Mouse (Mus musculus) heart, embryonic 11.5 days (tissue): ENCODE data around the gene Gm17617. TPM values are rescaled to one million over a fixed set of nuclear protein-coding genes. Genes with fewer than 3 reads are reported as not detected.

Experiments used
- ATAC-seq: fragments of 200-750 bp; cut with Nextera tagmentation; replicated peaks from 2 replicates; pipeline ENCODE4 v1.8.0; 2017; ENCODE audit warnings: moderate library complexity; ENCODE audit not compliant: insufficient number of reproducible peaks, low FRiP score, low TSS enrichment
- H3K27ac ChIP-seq: fragments of 300-500 bp; sonication (generic); 2 replicates; pipeline ENCODE4 v1.5.1; 2014; ENCODE audit warnings: mild to moderate bottlenecking, low read depth, low read length
- H3K27me3 ChIP-seq: fragments of 300-500 bp; sonication (generic); 2 replicates; pipeline ENCODE4 v1.6.1; 2014; ENCODE audit warnings: mild to moderate bottlenecking, low read length, mixed read lengths; ENCODE audit not compliant: control insufficient read depth, insufficient read depth
- H3K36me3 ChIP-seq: fragments of 300-500 bp; sonication (generic); 2 replicates; pipeline ENCODE4 v1.6.1; 2014; ENCODE audit warnings: mild to moderate bottlenecking, low read length, moderate library complexity, mixed read lengths; ENCODE audit not compliant: control insufficient read depth, insufficient read depth
- H3K4me1 ChIP-seq: fragments of 300-500 bp; sonication (generic); 2 replicates; pipeline ENCODE4 v1.6.1; 2014; ENCODE audit warnings: low read length; ENCODE audit not compliant: control insufficient read depth, insufficient read depth
- H3K4me2 ChIP-seq: fragments of 300-500 bp; sonication (generic); 2 replicates; pipeline ENCODE4 v1.6.1; 2014; ENCODE audit warnings: mild to moderate bottlenecking, moderate library complexity
- H3K4me3 ChIP-seq: fragments of 300-500 bp; sonication (generic); 2 replicates; pipeline ENCODE4 v1.5.1; 2014; ENCODE audit warnings: low read depth, low read length
- H3K9ac ChIP-seq: fragments of 300-500 bp; sonication (generic); 2 replicates; pipeline ENCODE4 v1.6.1; 2014; ENCODE audit warnings: mild to moderate bottlenecking, low read depth, low read length, moderate library complexity
- H3K9me3 ChIP-seq: fragments of 300-500 bp; sonication (generic); replicated peaks from 2 replicates; pipeline ENCODE4 v1.6.1; 2016; ENCODE audit warnings: low read length; ENCODE audit not compliant: control insufficient read depth
- WGBS: fragments of 180-500 bp; shearing (Covaris S2); extraction: QIAGEN DNeasy Blood & Tissue Kit; methylation state at CpG from one replicate; pipeline ENCODE4 v1.1.7; 2014; ENCODE audit not compliant: insufficient replicate concordance; 5-methylcytosine and 5-hydroxymethylcytosine counted together
- polyA plus RNA-seq: library from polyadenylated mRNA; unstranded; fragments of >200 nt; fragmentation: Nextera tagmentation; extraction: Ambion mirVana; gene quantifications from 2 replicates; pipeline ENCODE4 v1.2.1, GENCODE M21; 2014

Gm17617 gene
- polyA plus RNA-seq, 1 experiment from 2014 or later = not detected

GRCm38 (mm10) chr13:55107116-55107515 is 26.2 kb downstream of the Gm17617 start:
- H3K36me3 ChIP-seq = peaks cover 3% of the 10 kb centered on the region; the same call in 1 of the 2 replicates
- no peaks in the 10 kb centered on the region for H3K9me3 ChIP-seq
- peak overlapping the region; percentile 82 for H3K27ac ChIP-seq
- no peaks in the 10 kb centered on the region for H3K27me3 ChIP-seq
- H3K4me1 ChIP-seq = peaks cover 12% of the 10 kb centered on the region
- ATAC-seq = no peak
- no peak overlapping the region for H3K4me3 ChIP-seq
- WGBS = 79% methylated on average over 4 of the region's 4 CpGs
- H3K4me2 ChIP-seq = 0 out of 2 replicates have a peak overlapping the region, but pooled peaks have one; percentile 17
- H3K9ac ChIP-seq = no peak overlapping the region

- Histone ChIP-seq H3K4me1 (peaks cover 12% of the 10 kb centered on the region), H3K36me3 (peaks cover 3% of the 10 kb centered on the region; the same call in 1 of the 2 replicates), H3K9me3 (no peaks in the 10 kb centered on the region), H3K27ac (peak overlapping the region; percentile 85), H3K4me2 (peak overlapping the region; percentile 91), H3K27me3 (no peaks in the 10 kb centered on the region), H3K4me3 (peak overlapping the region; percentile 77), H3K9ac (peak overlapping the region; percentile 79)
- 15% methylated on average over 8 of the region's 8 CpGs for WGBS
- ATAC-seq = no peak
Observed at GRCm38 (mm10) chr13:55105953-55106691, 27.2 kb downstream of the Gm17617 start.

GRCm38 (mm10) chr13:55105045-55105952 is 28.0 kb downstream of the Gm17617 start, which contains the start of gene Zfp346:
TSS of gene Zfp346 (plus strand) at chr13:55105311.
- Histone ChIP-seq H3K9me3 (no peaks in the 10 kb centered on the region), H3K27ac (peak within 1 kb of the TSS; percentile 85), H3K4me3 (peak within 1 kb of the TSS; percentile 77), H3K4me2 (peak within 1 kb of the TSS; percentile 91), H3K4me1 (peaks cover 12% of the 10 kb centered on the region), H3K27me3 (no peaks in the 10 kb centered on the region), H3K9ac (peak within 1 kb of the TSS; percentile 79), H3K36me3 (peaks cover 3% of the 10 kb centered on the region; the same call in 1 of the 2 replicates)
- peak; percentile 92 for ATAC-seq
- under 1% methylated on average over 66 of the region's 66 CpGs for WGBS

- Histone ChIP-seq H3K4me1 (peaks cover 18% of the 10 kb centered on the region), H3K4me2 (no peak overlapping the region), H3K9me3 (no peaks in the 10 kb centered on the region), H3K27me3 (no peaks in the 10 kb centered on the region), H3K9ac (no peak overlapping the region), H3K4me3 (no peak overlapping the region), H3K36me3 (no peaks in the 10 kb centered on the region), H3K27ac (no peak overlapping the region)
- no peak for ATAC-seq
- WGBS = 62% methylated on average over 2 of the region's 2 CpGs
Observed at GRCm38 (mm10) chr13:55103351-55103750, 30.0 kb downstream of the Gm17617 start.

GRCm38 (mm10) chr13:55102366-55102765 is 31.0 kb downstream of the Gm17617 start:
- H3K9ac ChIP-seq = no peak overlapping the region
- no peaks in the 10 kb centered on the region for H3K36me3 ChIP-seq
- 92% methylated on average over 3 of the region's 3 CpGs for WGBS
- H3K4me1 ChIP-seq = peaks cover 16% of the 10 kb centered on the region
- H3K27me3 ChIP-seq = no peaks in the 10 kb centered on the region
- H3K9me3 ChIP-seq = no peaks in the 10 kb centered on the region
- ATAC-seq = no peak
- no peak overlapping the region for H3K27ac ChIP-seq
- H3K4me3 ChIP-seq = no peak overlapping the region
- H3K4me2 ChIP-seq = no peak overlapping the region

GRCm38 (mm10) chr13:55101627-55102026 is 31.7 kb downstream of the Gm17617 start:
- Histone ChIP-seq H3K9me3 (no peaks in the 10 kb centered on the region), H3K4me1 (peaks cover 12% of the 10 kb centered on the region), H3K4me2 (no peak overlapping the region), H3K36me3 (no peaks in the 10 kb centered on the region), H3K27ac (no peak overlapping the region), H3K9ac (no peak overlapping the region), H3K4me3 (no peak overlapping the region), H3K27me3 (no peaks in the 10 kb centered on the region)
- WGBS = 84% methylated on average over 11 of the region's 11 CpGs
- ATAC-seq = no peak

- Histone ChIP-seq H3K4me3 (peak within 1 kb of the TSS; percentile 74), H3K36me3 (no peaks in the 10 kb centered on the region), H3K4me2 (peak within 1 kb of the TSS; percentile 83), H3K4me1 (peaks cover 6% of the 10 kb centered on the region), H3K9ac (peak within 1 kb of the TSS; percentile 88), H3K9me3 (no peaks in the 10 kb centered on the region), H3K27me3 (no peaks in the 10 kb centered on the region), H3K27ac (peak within 1 kb of the TSS; percentile 95)
- ATAC-seq = peak; percentile 83
- WGBS = under 1% methylated on average over 73 of the region's 81 CpGs
Observed at GRCm38 (mm10) chr13:55099726-55100478, 33.4 kb downstream of the Gm17617 start, which contains the start of gene Uimc1. TSS of gene Uimc1 (minus strand) at chr13:55100300.
